Mouse (Mus musculus) intestine, embryonic 16.5 days (tissue): ENCODE data around the gene Kcnk4. TPM values are rescaled to one million over a fixed set of nuclear protein-coding genes. Genes with fewer than 3 reads are reported as not detected.

ENCODE experiments used
- ATAC-seq: fragments of 200-750 bp; cut with Nextera tagmentation; 2 replicates; pipeline ENCODE4 v1.8.0; 2017; ENCODE audit warnings: moderate TSS enrichment, moderate library complexity
- H3K27ac ChIP-seq: fragments of 300-500 bp; sonication (generic); 2 replicates; pipeline ENCODE4 v1.5.1; 2014; ENCODE audit warnings: mild to moderate bottlenecking, low read length
- H3K27me3 ChIP-seq: fragments of 300-500 bp; sonication (generic); replicated peaks from 2 replicates; pipeline ENCODE4 v1.6.1; 2014; ENCODE audit warnings: low read length, control low read depth, mixed read lengths; ENCODE audit not compliant: control insufficient read depth, insufficient read depth
- H3K36me3 ChIP-seq: fragments of 300-500 bp; sonication (generic); 2 replicates; pipeline ENCODE4 v1.6.1; 2014; ENCODE audit warnings: low read length, control low read depth; ENCODE audit not compliant: control insufficient read depth, insufficient read depth
- H3K4me1 ChIP-seq: fragments of 300-500 bp; sonication (generic); 2 replicates; pipeline ENCODE4 v1.6.1; 2014; ENCODE audit warnings: low read length, control low read depth, mixed read lengths; ENCODE audit not compliant: control insufficient read depth, insufficient read depth
- H3K4me2 ChIP-seq: fragments of 300-500 bp; sonication (generic); 2 replicates; pipeline ENCODE4 v1.6.1; 2014; ENCODE audit warnings: low read depth, low read length, control low read depth
- H3K4me3 ChIP-seq: fragments of 300-500 bp; sonication (generic); 2 replicates; pipeline ENCODE4 v1.5.1; 2014; ENCODE audit warnings: mild to moderate bottlenecking, low read length
- H3K9ac ChIP-seq: fragments of 300-500 bp; sonication (generic); 2 replicates; pipeline ENCODE4 v1.6.1; 2014; ENCODE audit warnings: low read depth, low read length
- H3K9me3 ChIP-seq: fragments of 300-500 bp; sonication (generic); 2 replicates; pipeline ENCODE4 v1.6.1; 2016; ENCODE audit warnings: low read length, control low read depth; ENCODE audit not compliant: control insufficient read depth
- WGBS: fragments of 180-500 bp; shearing (Covaris S2); extraction: QIAGEN DNeasy Blood & Tissue Kit; methylation state at CpG from one replicate; pipeline ENCODE4 v1.1.7; 2014; 5-methylcytosine and 5-hydroxymethylcytosine counted together
- polyA plus RNA-seq: library from polyadenylated mRNA; unstranded; fragments of >200 nt; fragmentation: Nextera tagmentation; extraction: Ambion mirVana; gene quantifications from 2 replicates; pipeline ENCODE4 v1.2.1, GENCODE M21; 2015

The Kcnk4 gene
- polyA plus RNA-seq, 1 experiment from 2014 or later: 0.48 TPM

DNA sequence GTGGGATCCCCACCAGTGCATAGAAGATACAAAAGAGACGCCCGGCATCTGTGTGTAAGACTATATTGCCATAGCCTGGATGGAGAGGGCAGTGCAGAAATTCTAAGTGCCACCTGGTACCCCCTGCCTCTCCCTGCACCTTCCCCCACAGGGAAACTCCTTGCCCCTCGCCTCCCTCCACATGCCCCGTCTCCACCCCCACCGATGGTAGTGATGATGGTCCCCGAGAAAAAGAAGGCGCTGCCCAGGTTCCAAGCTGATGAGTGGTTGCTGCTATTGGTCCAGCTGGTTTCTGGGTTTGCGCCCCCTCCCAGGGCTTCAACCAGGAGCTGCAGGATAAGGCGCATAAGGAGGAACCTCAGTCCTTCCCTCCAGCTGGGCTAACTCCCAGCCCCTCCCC lies 6.2 kb downstream of the Kcnk4 start:
- peaks cover 51% of the 10 kb centered on the region for H3K27me3 ChIP-seq
- no peak overlapping the region for H3K9ac ChIP-seq
- H3K4me1 ChIP-seq: peaks cover 12% of the 10 kb centered on the region
- no peak overlapping the region for H3K27ac ChIP-seq
- no peaks in the 10 kb centered on the region for H3K36me3 ChIP-seq
- 17% methylated on average over 9 of the region's 9 CpGs for WGBS
- ATAC-seq: no peak
- H3K9me3 ChIP-seq: no peaks in the 10 kb centered on the region
- H3K4me3 ChIP-seq: no peak overlapping the region
- no peak overlapping the region for H3K4me2 ChIP-seq

DNA sequence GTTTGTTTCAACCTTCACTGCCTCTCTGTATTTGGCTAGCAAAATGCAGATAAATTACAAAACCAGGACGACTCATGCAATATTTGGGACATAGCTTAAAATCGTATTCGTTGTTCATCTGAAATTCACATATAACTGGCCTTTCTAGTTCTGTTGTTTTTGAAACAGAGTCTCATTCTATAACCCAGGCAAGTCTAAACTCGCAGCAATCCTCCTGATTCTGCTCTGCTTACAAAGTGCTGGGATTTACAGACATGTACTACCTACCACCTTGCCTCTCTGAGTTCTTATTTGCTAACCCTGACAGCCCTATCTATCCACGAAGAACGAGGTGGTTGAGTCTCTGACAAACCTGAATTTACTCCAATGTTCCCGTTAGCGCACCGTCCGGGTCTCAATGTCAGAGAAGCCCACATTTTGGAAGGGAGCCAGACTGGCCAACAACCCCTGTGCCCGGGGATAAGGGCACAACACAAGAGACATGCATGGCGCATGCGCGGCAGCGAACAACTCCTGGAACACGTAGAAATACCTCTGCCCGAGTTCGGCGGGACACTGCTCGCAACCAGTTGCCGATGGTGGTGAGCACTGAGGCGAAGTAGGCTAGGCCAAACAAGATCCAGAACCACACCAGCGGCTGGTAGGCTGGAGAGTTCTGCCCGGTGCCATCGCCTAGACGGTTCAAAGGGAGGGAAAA lies 7.6 kb downstream of the Kcnk4 start:
- no peak overlapping the region for H3K27ac ChIP-seq
- H3K9me3 ChIP-seq: no peaks in the 10 kb centered on the region
- peak overlapping the region; percentile 26; the same call in 1 of the 2 replicates for H3K4me2 ChIP-seq
- no peak for ATAC-seq
- WGBS: 17% methylated on average over 26 of the region's 26 CpGs
- H3K4me3 ChIP-seq: peak overlapping the region; percentile 8
- H3K27me3 ChIP-seq: peaks cover 42% of the 10 kb centered on the region
- peaks cover 17% of the 10 kb centered on the region for H3K4me1 ChIP-seq
- no peaks in the 10 kb centered on the region for H3K36me3 ChIP-seq
- H3K9ac ChIP-seq: no peak overlapping the region

DNA sequence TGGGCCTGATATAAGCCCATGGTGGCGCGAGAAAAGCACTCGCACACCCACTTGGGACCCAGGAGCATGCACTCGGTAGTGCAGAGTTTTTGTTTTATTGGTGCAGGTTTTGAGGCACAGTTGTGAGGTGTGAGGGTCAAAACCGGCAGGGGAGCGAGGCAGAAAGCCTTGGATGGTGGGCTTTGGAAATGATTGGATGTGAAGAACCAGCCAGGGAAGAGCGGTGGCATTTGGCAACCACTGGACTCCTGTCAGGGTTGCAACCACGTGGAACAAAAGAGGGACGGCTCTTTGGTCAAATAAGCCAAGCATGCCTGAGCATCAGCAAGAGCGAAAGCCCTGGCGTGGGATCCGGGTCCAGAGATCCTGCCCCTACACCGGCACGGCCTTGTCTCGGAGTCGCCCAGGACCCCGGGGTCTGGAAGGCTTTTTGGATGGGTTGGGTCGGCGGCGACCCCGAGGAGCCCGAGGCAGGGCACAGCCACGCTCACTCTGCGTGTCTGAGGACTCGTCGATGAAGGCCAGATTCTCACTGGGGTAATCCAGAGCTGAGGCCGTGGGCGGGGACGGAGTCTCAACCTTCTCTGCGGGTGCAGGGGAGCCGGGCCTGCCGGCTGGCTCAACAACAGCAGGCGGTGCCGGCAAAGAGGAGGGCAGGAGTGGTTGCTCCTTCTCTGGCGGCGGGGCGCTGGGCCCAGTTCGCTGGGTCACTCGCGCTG lies 8.5 kb downstream of the Kcnk4 start:
- no peak for ATAC-seq
- Histone ChIP-seq H3K27ac (no peak overlapping the region), H3K9me3 (no peaks in the 10 kb centered on the region), H3K4me1 (peaks cover 19% of the 10 kb centered on the region), H3K27me3 (peaks cover 42% of the 10 kb centered on the region), H3K9ac (no peak overlapping the region), H3K4me3 (peak overlapping the region; percentile 10; the same call in 1 of the 2 replicates), H3K36me3 (no peaks in the 10 kb centered on the region), H3K4me2 (no peak overlapping the region)
- WGBS: 16% methylated on average over 40 of the region's 40 CpGs

DNA sequence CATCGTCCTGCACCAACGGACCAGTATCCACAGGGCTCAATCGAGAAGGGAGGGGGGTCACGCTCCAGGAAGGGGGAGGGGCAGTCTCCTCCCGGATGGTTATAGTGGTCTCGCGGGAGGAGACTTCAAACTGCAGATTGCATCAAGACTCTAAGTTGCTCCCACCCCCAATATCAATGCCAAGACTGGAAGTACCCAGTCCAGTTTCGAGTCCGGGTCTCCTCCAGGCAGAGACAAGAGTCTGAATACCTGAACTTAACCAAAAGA lies 9.1 kb downstream of the Kcnk4 start, which contains the start of gene Catsperz:
Catsperz (minus strand) TSS at position 74 of the 267 bp plus-strand sequence.
- Histone ChIP-seq H3K4me3 (peak within 1 kb of the TSS; percentile 31), H3K27ac (no peak within 1 kb of the TSS), H3K4me2 (peak within 1 kb of the TSS; percentile 56), H3K9me3 (no peaks in the 10 kb centered on the region), H3K36me3 (no peaks in the 10 kb centered on the region), H3K4me1 (peaks cover 24% of the 10 kb centered on the region), H3K9ac (peak within 1 kb of the TSS; percentile 32), H3K27me3 (peaks cover 42% of the 10 kb centered on the region)
- WGBS: 3% methylated on average over 9 of the region's 9 CpGs
- ATAC-seq: no peak

DNA sequence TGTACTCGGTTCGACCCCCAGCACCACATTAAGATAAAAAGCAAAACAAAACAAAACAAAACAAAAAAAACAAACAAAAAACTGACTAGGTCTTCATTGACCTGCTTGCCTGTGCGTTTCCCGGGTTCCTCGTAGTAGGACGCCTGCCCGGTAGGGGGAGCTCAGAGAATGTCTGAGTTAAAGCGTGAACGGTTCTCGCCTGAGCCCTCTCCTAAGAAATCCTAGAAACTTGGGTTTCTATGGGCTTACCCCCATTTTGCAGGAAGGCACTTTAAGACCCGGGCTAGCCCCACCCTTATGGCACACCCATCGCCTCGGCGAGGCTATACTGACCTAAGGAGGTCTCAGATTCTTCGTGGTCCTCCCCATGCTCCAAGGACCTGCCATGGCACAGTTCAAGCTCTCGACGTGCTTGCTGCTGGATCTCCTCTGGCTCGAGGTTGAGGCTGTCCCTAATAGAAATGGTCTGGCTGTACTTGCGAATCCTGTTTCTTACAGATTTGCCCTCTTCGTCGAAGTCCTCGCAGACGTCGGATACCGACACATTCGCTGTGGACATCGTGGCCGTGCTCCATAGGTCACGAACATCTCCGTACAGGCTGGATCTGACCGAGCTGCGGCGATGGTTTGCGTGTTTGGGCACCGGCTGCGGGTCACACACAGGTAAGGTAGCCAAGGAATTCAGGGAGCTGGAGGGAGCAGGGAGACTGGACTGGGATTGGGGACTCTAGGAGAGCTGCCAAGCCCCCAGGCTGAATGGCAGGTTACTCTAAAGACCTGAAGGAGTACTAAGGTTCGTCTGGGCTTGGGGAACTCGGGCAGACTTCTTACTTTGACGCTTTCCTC lies 9.6 kb downstream of the Kcnk4 start:
- no peak for ATAC-seq
- peaks cover 30% of the 10 kb centered on the region for H3K4me1 ChIP-seq
- WGBS: 3% methylated on average over 39 of the region's 39 CpGs
- peak overlapping the region; percentile 31 for H3K4me3 ChIP-seq
- peak overlapping the region; percentile 32 for H3K9ac ChIP-seq
- H3K9me3 ChIP-seq: no peaks in the 10 kb centered on the region
- H3K27ac ChIP-seq: no peak overlapping the region
- no peaks in the 10 kb centered on the region for H3K36me3 ChIP-seq
- peaks cover 42% of the 10 kb centered on the region for H3K27me3 ChIP-seq
- H3K4me2 ChIP-seq: peak overlapping the region; percentile 56

DNA sequence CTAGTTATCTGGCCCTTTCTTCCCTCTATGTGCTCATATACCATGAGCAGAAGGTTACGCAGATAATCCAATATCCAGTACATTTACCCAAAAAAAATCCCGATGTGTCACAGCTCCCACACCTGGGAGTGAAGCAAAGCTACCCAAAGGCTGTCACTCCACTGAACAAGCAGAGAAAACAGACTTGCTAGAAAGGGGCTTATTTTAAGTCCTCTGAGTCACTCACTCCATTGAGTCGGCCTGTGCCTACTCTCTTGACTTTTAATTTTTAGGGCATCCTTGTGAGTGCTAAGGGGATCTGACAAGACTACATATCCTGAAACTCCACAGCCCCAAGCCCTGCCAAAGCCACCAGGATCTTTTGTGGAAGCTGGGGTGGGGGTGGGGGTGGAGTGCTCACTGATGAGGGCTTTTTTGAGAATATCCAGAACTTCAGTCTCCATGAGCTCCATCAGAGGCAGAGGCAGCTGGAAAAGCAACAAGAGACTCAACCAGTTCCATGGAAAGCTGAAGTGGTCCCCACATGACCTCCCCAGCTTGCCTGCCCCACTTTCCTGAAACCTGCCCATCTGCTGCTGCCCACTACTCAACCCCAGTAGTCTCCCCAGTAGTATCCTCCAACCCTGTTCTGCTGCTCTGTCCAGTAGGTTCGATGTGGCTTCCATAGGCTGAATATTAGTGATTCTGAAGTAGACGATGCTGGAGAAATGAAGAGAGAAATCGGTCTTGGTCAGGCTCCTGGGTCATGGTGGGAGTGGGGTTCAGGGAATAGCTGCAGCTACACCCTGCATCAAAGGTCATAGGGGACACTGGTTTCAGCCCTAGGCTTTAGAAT lies 11.2 kb downstream of the Kcnk4 start:
- Histone ChIP-seq H3K4me1 (peaks cover 30% of the 10 kb centered on the region), H3K27ac (no peak overlapping the region), H3K27me3 (peaks cover 42% of the 10 kb centered on the region), H3K36me3 (no peaks in the 10 kb centered on the region), H3K9ac (peak overlapping the region; percentile 66), H3K9me3 (no peaks in the 10 kb centered on the region), H3K4me3 (peak overlapping the region; percentile 86; the same call in 1 of the 2 replicates), H3K4me2 (peak overlapping the region; percentile 77)
- ATAC-seq: no peak
- 68% methylated on average over 6 of the region's 6 CpGs for WGBS

DNA sequence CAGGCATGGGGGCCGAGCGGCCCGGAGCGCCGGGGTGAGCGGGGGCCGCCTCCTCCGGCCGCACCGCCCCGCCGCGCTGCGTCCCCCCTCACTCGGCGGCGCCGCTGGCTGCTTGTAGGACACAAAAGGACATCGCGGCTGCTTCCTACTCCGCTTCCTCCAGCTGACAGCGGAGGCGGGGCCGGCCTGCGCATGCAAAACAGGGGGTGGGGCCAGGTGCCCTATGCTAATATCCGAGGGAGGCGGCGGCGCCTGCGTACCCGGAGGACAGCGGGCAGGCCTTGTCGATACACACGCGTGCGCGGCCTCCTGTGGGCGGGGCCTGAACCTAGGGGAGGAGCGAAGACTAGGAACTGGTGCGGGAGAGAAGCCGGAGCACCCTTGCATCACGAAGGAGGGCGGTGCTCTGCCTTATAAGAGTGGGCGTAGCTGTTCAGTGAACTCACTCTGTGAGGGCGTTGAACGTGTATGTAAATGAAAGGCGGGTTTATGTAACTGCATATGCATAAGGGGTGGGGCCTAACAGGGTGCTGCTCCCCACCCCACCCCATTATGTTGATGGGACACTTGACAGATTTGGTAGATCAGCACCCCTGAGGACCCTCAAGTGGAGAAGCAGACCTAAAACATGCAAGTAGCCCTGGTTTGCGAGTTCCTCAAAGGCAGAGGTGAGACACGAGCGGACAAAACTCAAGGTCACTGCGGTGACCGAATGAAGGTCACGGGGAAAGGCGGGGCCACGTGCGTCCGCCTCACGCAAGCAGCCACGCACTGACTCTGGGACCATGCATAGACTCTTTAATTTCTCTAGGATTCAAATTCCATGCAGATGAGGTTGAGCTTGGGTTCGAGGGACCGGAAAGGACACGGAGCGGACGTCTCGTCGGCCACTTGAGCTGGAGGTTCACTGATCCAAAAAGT lies 12.4 kb downstream of the Kcnk4 start, which contains the start of gene Esrra:
Esrra (minus strand) TSS at position 167 of the 921 bp plus-strand sequence.
- peak within 1 kb of the TSS; percentile 85 for H3K4me2 ChIP-seq
- peak; percentile 90 for ATAC-seq
- peak within 1 kb of the TSS; percentile 90 for H3K9ac ChIP-seq
- H3K4me3 ChIP-seq: peak within 1 kb of the TSS; percentile 86
- H3K9me3 ChIP-seq: no peaks in the 10 kb centered on the region
- peaks cover 30% of the 10 kb centered on the region for H3K27me3 ChIP-seq
- 2% methylated on average over 62 of the region's 66 CpGs for WGBS
- H3K36me3 ChIP-seq: no peaks in the 10 kb centered on the region
- H3K4me1 ChIP-seq: peaks cover 30% of the 10 kb centered on the region
- peak within 1 kb of the TSS; percentile 98 for H3K27ac ChIP-seq
